ENCODE assay signal across 8 mouse cellular contexts in the genomic region with DNA sequence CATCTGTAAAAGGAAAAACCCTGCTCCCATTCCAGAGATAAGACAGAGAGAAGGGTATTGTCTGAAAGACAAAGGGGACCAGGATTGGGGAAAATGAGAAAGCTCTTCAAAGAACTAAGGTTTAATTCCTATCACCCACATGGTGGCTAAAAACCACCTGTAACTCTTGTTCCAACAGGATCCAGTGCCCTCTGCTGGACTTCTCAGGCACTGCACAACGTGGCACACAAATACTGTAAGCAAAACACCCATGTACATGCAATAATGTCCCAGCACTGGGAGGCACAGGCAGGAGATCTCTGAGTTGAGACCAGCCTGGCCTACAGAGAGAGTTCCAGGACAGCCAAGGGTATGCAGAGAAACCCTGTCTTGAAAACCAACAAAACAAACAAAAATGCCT. TPM values are rescaled to one million over a fixed set of nuclear protein-coding genes. Genes with fewer than 3 reads are reported as not detected.
A peak's percentile ranks its signal among the peaks of the same experiment; 100 is the strongest.
DNase-seq lines count a peak whose midpoint lies in the region; TF ChIP-seq lines count a peak whose summit lies in the region.

No protein-coding gene starts in this region.

- H3K4me1 ChIP-seq in testis, adult 2 months (ENCODE audit: control insufficient read depth, insufficient read depth, low read length), result peaks cover 10% of the 10 kb centered on the region

- H3K27ac ChIP-seq in testis, adult 2 months (ENCODE audit: control insufficient read depth, insufficient read depth, low read depth, low read length), result no peak overlapping the region
- H3K27ac ChIP-seq in left cerebral cortex, adult 2 months, result no peak overlapping the region

- intact Hi-C loops in left cerebral cortex, adult 2 months (cut with DNase I), result no loop called here

- H3K27me3 ChIP-seq in testis, adult 2 months (ENCODE audit: control insufficient read depth, insufficient read depth, low read length), result no peaks in the 10 kb centered on the region

- peak; percentile 29; the same call in 1 of the 2 replicates for TF ChIP-seq CTCF in testis, adult 2 months (IDR thresholded peaks at IDR 0.05; ENCODE audit: control insufficient read depth, insufficient read depth, insufficient replicate concordance, low read depth, low read length)
- TF ChIP-seq CTCF in left cerebral cortex, adult 2 months (IDR thresholded peaks at IDR 0.05), result peak; percentile 74

- peaks cover 2% of the 10 kb centered on the region for H3K36me3 ChIP-seq in testis, adult 2 months (ENCODE audit: control insufficient read depth, insufficient read depth, low read length)

- no peak overlapping the region for H3K4me3 ChIP-seq in testis, adult 2 months (ENCODE audit: control insufficient read depth, low read depth, low read length)
- H3K4me3 ChIP-seq in left cerebral cortex, adult 2 months, result no peak overlapping the region

- no peak for TF ChIP-seq POLR2A in testis, adult 2 months (IDR thresholded peaks at IDR 0.05; ENCODE audit: control insufficient read depth, low read depth, low read length)

- DNase-seq in gastrocnemius, adult 18-20 months (ENCODE audit: low spot score), result peak; percentile 42
- DNase-seq in gastrocnemius, postnatal 25 days, result no peak
- DNase-seq in testis, postnatal 14 days (ENCODE audit: low spot score), result no peak
- peak; percentile 64 to 67 for DNase-seq in cerebellum, postnatal 36 days
- DNase-seq in left cerebral cortex, adult 2 months (ENCODE audit: extremely low spot score in 1 of 2, low spot score in 2 of 2), result peak; percentile 38 to 48
- DNase-seq in retina, adult 2 months (ENCODE audit: low read depth, low spot score), result peak; percentile 30
- no peak for DNase-seq in adrenal gland, adult 8-10 months

RNA-seq across cellular contexts. Expression of gene Zfp408, which starts 2.9 kb away (rescaled TPM):
- 1 to 10 TPM; 2.4 to 3.0 TPM for total RNA-seq in gastrocnemius, adult 18-20 months (2021)
- total RNA-seq in gastrocnemius, postnatal 25 days (2021), result 1 to 10 TPM; 2.2 to 3.7 TPM
- 6.3 and 6.5 TPM in 2 replicates for polyA plus RNA-seq in testis, adult 2 months (2012; rRNA removed)
- 10 to 100 TPM; 11.7 TPM for total RNA-seq in left cerebral cortex, adult 2 months (2021)
- 10 to 100 TPM; 10.2 to 22.4 (median 15.1) TPM for total RNA-seq in adrenal gland, adult 8-10 months (2022)

RNA-seq across cellular contexts. Expression of gene Arhgap1, which starts 2.9 kb away (rescaled TPM):
- 1 to 10 TPM; 4.6 to 6.9 TPM for total RNA-seq in gastrocnemius, adult 18-20 months (2021)
- 1 to 10 TPM; 7.6 to 9.7 TPM for total RNA-seq in gastrocnemius, postnatal 25 days (2021)
- polyA plus RNA-seq in testis, adult 2 months (2012; rRNA removed), result 22.8 and 23.7 TPM in 2 replicates
- total RNA-seq in left cerebral cortex, adult 2 months (2021), result 10 to 100 TPM; 74.2 to 80.4 TPM
- total RNA-seq in adrenal gland, adult 8-10 months (2022), result 10 to 100 TPM; 64.3 to 82.4 (median 73.8) TPM

RNA-seq across cellular contexts. Expression of gene F2, which starts 10.5 kb away (rescaled TPM):
- under 1 TPM in 1 of 2 experiments, not detected in 1; 0.83 TPM for total RNA-seq in gastrocnemius, adult 18-20 months (2021)
- under 1 TPM in 1 of 2 experiments, not detected in 1; 0.26 TPM for total RNA-seq in gastrocnemius, postnatal 25 days (2021)
- polyA plus RNA-seq in testis, adult 2 months (2012; rRNA removed), result 0.08 and 0.14 TPM in 2 replicates
- total RNA-seq in left cerebral cortex, adult 2 months (2021), result under 1 TPM in 1 of 2 experiments, not detected in 1; 0.14 TPM
- under 1 TPM in 3 of 4 experiments, not detected in 1; 0.18 to 0.51 (median 0.46) TPM for total RNA-seq in adrenal gland, adult 8-10 months (2022)

Comparison
In these comparisons a context has a peak if more than half of its experiments do, and no peak if none do; other contexts are left out.
1. DNase-seq: peak in gastrocnemius, adult 18-20 months (single experiment), cerebellum, postnatal 36 days (2 of 2), left cerebral cortex, adult 2 months (2 of 2) and retina, adult 2 months (single experiment); none in gastrocnemius, postnatal 25 days (single experiment), testis, postnatal 14 days (single experiment) and adrenal gland, adult 8-10 months (single experiment).
2. RNA of gene Arhgap1, which starts 2.9 kb away (total RNA-seq): 74.2 to 80.4 TPM in left cerebral cortex, adult 2 months and 64.3 to 82.4 TPM in adrenal gland, adult 8-10 months; 7.6 to 9.7 TPM in gastrocnemius, postnatal 25 days and 4.6 to 6.9 TPM in gastrocnemius, adult 18-20 months; every median in the first group is over 4 times any median in the second.